Mouse (Mus musculus): ENCODE measurements around the gene Fam181a. TPM values are rescaled to one million over a fixed set of nuclear protein-coding genes. Genes with fewer than 3 reads are reported as not detected.

Fam181a gene
- total and polyA plus RNA-seq, 3 experiments: not detected

DNA sequence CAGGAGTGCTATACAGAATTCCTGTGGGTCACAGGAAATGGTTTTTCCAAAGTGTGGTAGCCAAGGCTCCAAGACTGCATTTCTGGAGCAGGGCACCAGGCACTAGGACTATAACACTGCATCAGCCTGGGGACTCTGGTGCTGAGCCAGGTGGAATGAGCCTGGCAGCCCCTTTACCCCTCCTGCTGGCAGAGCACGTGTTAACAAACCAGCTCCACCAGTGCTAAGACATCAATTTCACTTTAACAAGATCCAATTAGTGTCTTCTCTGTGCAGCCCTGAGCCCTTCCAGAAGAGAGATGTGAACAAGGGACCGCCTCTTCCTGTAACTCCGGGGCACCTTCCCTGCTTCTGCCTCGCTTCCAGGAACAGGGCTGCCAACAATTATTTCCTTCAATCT, 23.5 kb upstream of the Fam181a start:
- peaks cover 2 to 5% of the 10 kb centered on the region in 2 experiments; a peak in 1 of 4 replicates for H3K4me1 ChIP-seq (ENCODE audit: control insufficient read depth in 1 of 2, insufficient read depth in 2 of 2)
- no peak overlapping the region for H3K9ac ChIP-seq (ENCODE audit: insufficient read depth, low read depth)
- dilution Hi-C loops (cut with MboI; ENCODE audit: extremely low pct_ligation_motif_present, extremely low pct_unique_long_range_greater_than_20kb, low sequenced_read_pairs) (no loop called here), in situ Hi-C loops (cut with MboI; ENCODE audit: low pct_ligation_motif_present, low pct_unique_long_range_greater_than_20kb, low sequenced_read_pairs) (no loop called here)
- peaks cover 3% of the 10 kb centered on the region for H3K9me3 ChIP-seq (replicated peaks; ENCODE audit: low read length)
- H3K79me2 ChIP-seq (replicated peaks; ENCODE audit: control insufficient read depth, extremely low read depth, insufficient read depth, poor library complexity, severe bottlenecking): no peaks in the 10 kb centered on the region
- DNase-seq (ENCODE audit: extremely low read depth): no peak
- H3K27ac ChIP-seq (ENCODE audit: insufficient read depth, low read depth): no peak overlapping the region
- peaks cover 4% of the 10 kb centered on the region for H3K27me3 ChIP-seq (replicated peaks)
- H3K36me3 ChIP-seq (replicated peaks in 1 of 2; ENCODE audit: control insufficient read depth in 1 of 2, insufficient read depth in 1 of 2, low read length in 1 of 2): no peaks in the 10 kb centered on the region
- TF ChIP-seq HCFC1 (IDR thresholded peaks at IDR 0.05; ENCODE audit: low read depth, low read length): no peak
- no peak for TF ChIP-seq MAZ (IDR thresholded peaks at IDR 0.05; ENCODE audit: low read depth, low read length)
- no peak for TF ChIP-seq UBTF (IDR thresholded peaks at IDR 0.05; ENCODE audit: low read depth, low read length)
- TF ChIP-seq POLR2AphosphoS2 (IDR thresholded peaks at IDR 0.05; ENCODE audit: low read depth, low read length): no peak
- TF ChIP-seq EP300 (IDR thresholded peaks at IDR 0.05; ENCODE audit: low read length): no peak
- TF ChIP-seq MXI1 (IDR thresholded peaks at IDR 0.05; ENCODE audit: low read depth, low read length): no peak
- TF ChIP-seq ZMIZ1 (IDR thresholded peaks at IDR 0.05; ENCODE audit: low read depth, low read length): no peak
- TF ChIP-seq USF2 (conservative IDR thresholded peaks at IDR 0.05; ENCODE audit: low read depth, low read length): no peak
- no peak for TF ChIP-seq MEF2A (IDR thresholded peaks at IDR 0.05; ENCODE audit: borderline replicate concordance, low read depth, low read length)
- no peak for TF ChIP-seq ELF1 (IDR thresholded peaks at IDR 0.05; ENCODE audit: low read depth, low read length)
- no peak for TF ChIP-seq USF1 (IDR thresholded peaks at IDR 0.05; ENCODE audit: low read depth, low read length)
- no peak overlapping the region for H3K4me2 ChIP-seq (ENCODE audit: insufficient read depth, low read depth, poor library complexity, severe bottlenecking)
- no peak overlapping the region for H3K4me3 ChIP-seq (replicated peaks in 1 of 3; ENCODE audit: low read depth in 2 of 3, low read length in 2 of 3, poor library complexity in 1 of 3)

DNA sequence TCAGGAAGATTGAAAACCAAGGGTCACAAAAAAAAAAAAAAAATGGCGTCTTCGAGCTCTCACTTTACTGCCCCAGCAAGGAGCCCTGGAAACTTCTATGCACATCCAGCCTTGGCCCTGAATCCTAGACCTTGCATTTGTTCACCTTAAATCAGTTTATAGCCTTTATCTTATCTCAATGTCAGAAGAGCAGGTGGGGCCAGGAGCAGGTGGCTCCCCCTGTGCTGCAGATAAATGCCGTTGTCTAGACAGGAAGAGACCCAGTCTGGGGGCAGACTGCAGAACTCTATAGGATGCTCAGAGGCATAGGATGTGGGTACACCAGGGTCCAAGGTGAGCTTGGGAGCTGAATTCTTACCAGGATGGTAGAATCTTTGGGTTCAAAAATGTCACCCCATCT, 18.4 kb upstream of the Fam181a start:
- Histone ChIP-seq H3K36me3 (replicated peaks in 1 of 2; ENCODE audit: control insufficient read depth in 1 of 2, insufficient read depth in 1 of 2, low read length in 1 of 2) (no peaks in the 10 kb centered on the region), H3K4me2 (ENCODE audit: insufficient read depth, low read depth, poor library complexity, severe bottlenecking) (no peak overlapping the region), H3K9ac (ENCODE audit: insufficient read depth, low read depth) (no peak overlapping the region), H3K27me3 (replicated peaks) (peaks cover 6% of the 10 kb centered on the region), H3K4me3 (replicated peaks in 1 of 3; ENCODE audit: low read depth in 2 of 3, low read length in 2 of 3, poor library complexity in 1 of 3) (no peak overlapping the region), H3K27ac (ENCODE audit: insufficient read depth, low read depth) (no peak overlapping the region), H3K79me2 (replicated peaks; ENCODE audit: control insufficient read depth, extremely low read depth, insufficient read depth, poor library complexity, severe bottlenecking) (no peaks in the 10 kb centered on the region), H3K4me1 (ENCODE audit: control insufficient read depth in 1 of 2, insufficient read depth in 2 of 2) (no peaks in the 10 kb centered on the region), H3K9me3 (replicated peaks; ENCODE audit: low read length) (peaks cover 3% of the 10 kb centered on the region)
- in situ Hi-C loops (cut with MboI; ENCODE audit: low pct_ligation_motif_present, low pct_unique_long_range_greater_than_20kb, low sequenced_read_pairs) (no loop called here), dilution Hi-C loops (cut with MboI; ENCODE audit: extremely low pct_ligation_motif_present, extremely low pct_unique_long_range_greater_than_20kb, low sequenced_read_pairs) (no loop called here)
- TF ChIP-seq UBTF (IDR thresholded peaks at IDR 0.05; ENCODE audit: low read depth, low read length) (no peak), SMC3 (IDR thresholded peaks at IDR 0.05; ENCODE audit: low read depth, low read length) (no peak), USF2 (conservative IDR thresholded peaks at IDR 0.05; ENCODE audit: low read depth, low read length) (no peak), MAZ (IDR thresholded peaks at IDR 0.05; ENCODE audit: low read depth, low read length) (no peak), RAD21 (IDR thresholded peaks at IDR 0.05; ENCODE audit: low read depth, low read length) (no peak), ETS1 (conservative IDR thresholded peaks at IDR 0.05; ENCODE audit: low read depth, low read length) (no peak)
- DNase-seq (ENCODE audit: extremely low read depth): no peak

Data from CH12.LX (cell line).